Mouse (Mus musculus) embryonic facial prominence, embryonic 14.5 days (tissue): ENCODE data around the gene Gm20931. TPM values are rescaled to one million over a fixed set of nuclear protein-coding genes. Genes with fewer than 3 reads are reported as not detected.
"Not testable (repeated sequence)": the region's sequence is repeated elsewhere in the genome, so short reads cannot be mapped to it uniquely, and the experiment has no call there.

ENCODE experiments used
- ATAC-seq: fragments of 200-750 bp; cut with Nextera tagmentation; 2 replicates; pipeline ENCODE4 v1.8.0; 2017; ENCODE audit warnings: low read depth, moderate number of reproducible peaks, moderate TSS enrichment
- DNase-seq: peaks from one replicate; pipeline ENCODE4 v3.0.0-alpha.2; 2015; ENCODE audit warnings: low spot score
- H3K27ac ChIP-seq: fragments of 300-500 bp; sonication (generic); replicated peaks from 2 replicates; pipeline ENCODE4 v1.5.1; 2014; ENCODE audit warnings: low read depth, mild to moderate bottlenecking, low read length, moderate library complexity
- H3K27me3 ChIP-seq: fragments of 300-500 bp; sonication (generic); replicated peaks from 2 replicates; pipeline ENCODE4 v1.6.1; 2014; ENCODE audit warnings: low read length; ENCODE audit not compliant: control insufficient read depth, insufficient read depth
- H3K36me3 ChIP-seq: fragments of 300-500 bp; sonication (generic); 2 replicates; pipeline ENCODE4 v1.6.1; 2014; ENCODE audit warnings: low read length, mixed read lengths; ENCODE audit not compliant: control insufficient read depth, insufficient read depth
- H3K4me1 ChIP-seq: fragments of 300-500 bp; sonication (generic); 2 replicates; pipeline ENCODE4 v1.6.1; 2014; ENCODE audit warnings: antibody characterized with exemption, low read length; ENCODE audit not compliant: control insufficient read depth, insufficient read depth
- H3K4me2 ChIP-seq: fragments of 300-500 bp; sonication (generic); 2 replicates; pipeline ENCODE4 v1.6.1; 2014; ENCODE audit warnings: low read depth, mild to moderate bottlenecking, low read length, moderate library complexity, mixed read lengths
- H3K4me3 ChIP-seq: fragments of 300-500 bp; sonication (generic); 2 replicates; pipeline ENCODE4 v1.5.1; 2014; ENCODE audit warnings: low read depth, mild to moderate bottlenecking, low read length
- H3K9ac ChIP-seq: fragments of 300-500 bp; sonication (generic); 2 replicates; pipeline ENCODE4 v1.6.1; 2014; ENCODE audit warnings: low read depth, mild to moderate bottlenecking, low read length, moderate library complexity, mixed read lengths
- H3K9me3 ChIP-seq: fragments of 300-500 bp; sonication (generic); 2 replicates; pipeline ENCODE4 v1.6.1; 2016; ENCODE audit warnings: low read length; ENCODE audit not compliant: control insufficient read depth
- WGBS: fragments of 180-500 bp; shearing (Covaris S2); extraction: QIAGEN DNeasy Blood & Tissue Kit; methylation state at CpG from one replicate; pipeline ENCODE4 v1.1.7; 2014; 5-methylcytosine and 5-hydroxymethylcytosine counted together
- polyA plus RNA-seq: library from polyadenylated mRNA; unstranded; fragments of >200 nt; fragmentation: Nextera tagmentation; extraction: Ambion mirVana; gene quantifications from 2 replicates; pipeline ENCODE4 v1.2.1, GENCODE M21; 2014

Gene Gm20931
- polyA plus RNA-seq: not detected in 2 replicates

- no CpG with 5 or more reads among the region's 6 CpGs for WGBS
- H3K9ac ChIP-seq, ATAC-seq: not testable (repeated sequence)
Measured at GRCm38 (mm10) chrY:55213420-55213819, at the start of gene Gm20931. Gene Gm20931 (plus strand): TSS chrY:55213720.

More at GRCm38 (mm10) chrY:55213420-55213819, at the start of gene Gm20931:
- H3K4me3 ChIP-seq, H3K27me3 ChIP-seq, H3K36me3 ChIP-seq, H3K9me3 ChIP-seq, H3K4me1 ChIP-seq, H3K27ac ChIP-seq, DNase-seq, H3K4me2 ChIP-seq: not testable (repeated sequence)
